Mouse (Mus musculus) retina, embryonic 14.5 days (tissue): ENCODE results near the gene Gm45140.
A peak's percentile ranks its signal among the peaks of the same experiment; 100 is the strongest.

Source experiments
- DNase-seq: peaks from one replicate; pipeline ENCODE4 v3.0.0-alpha.2; 2015; ENCODE audit warnings: low spot score

Gm45140 gene

DNA sequence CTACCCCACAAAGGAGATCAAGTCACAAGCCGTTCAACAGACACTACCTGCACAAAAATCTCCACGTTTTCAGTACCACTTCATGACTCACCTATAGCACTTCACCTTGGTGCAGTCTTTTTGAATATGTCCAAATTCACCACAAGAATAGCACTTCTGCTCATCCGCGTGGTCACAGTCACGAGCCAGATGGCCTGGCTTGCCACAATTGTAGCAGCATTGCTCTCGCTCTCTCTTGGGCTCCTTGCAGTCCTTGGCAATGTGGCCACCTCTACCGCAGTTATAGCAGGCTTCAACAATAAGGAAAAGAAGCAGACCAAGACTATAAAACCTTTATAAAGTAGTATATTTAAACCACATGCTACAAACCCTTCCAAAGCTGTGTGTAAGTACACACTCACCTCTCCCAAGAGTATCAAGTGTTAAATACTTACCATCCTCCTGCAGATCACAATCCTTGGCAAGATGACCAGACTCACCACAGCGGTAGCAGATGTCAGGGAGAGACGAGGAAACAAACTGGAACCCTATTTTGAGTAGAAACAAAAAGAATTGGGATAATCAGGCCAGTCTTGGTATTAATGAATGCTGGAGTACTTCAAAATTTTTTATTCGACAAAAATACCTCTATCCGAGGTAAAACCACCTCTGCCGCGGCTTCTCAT is 9.6 kb upstream of the Gm45140 start:
- DNase-seq = no peak

DNA sequence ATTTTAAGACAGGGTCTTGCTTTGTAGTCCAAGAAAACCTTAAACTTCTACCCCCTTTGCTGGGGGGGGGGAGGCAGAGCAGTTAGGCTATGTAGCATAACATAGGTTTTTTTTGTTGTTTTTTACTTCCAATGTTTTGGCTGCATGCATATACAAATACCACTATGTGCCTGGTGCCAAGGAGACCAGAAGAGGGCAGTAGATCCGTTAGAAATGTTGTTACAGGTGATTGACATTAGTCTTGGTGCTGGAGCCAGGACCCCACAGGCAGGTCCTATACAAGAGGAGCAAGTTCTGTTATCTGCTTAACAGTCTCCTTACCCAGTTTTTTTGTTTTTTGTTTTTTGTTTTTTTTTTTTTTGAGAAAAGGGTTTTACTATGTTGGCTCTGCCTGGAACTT is 6.7 kb upstream of the Gm45140 start:
- DNase-seq = no peak

DNA sequence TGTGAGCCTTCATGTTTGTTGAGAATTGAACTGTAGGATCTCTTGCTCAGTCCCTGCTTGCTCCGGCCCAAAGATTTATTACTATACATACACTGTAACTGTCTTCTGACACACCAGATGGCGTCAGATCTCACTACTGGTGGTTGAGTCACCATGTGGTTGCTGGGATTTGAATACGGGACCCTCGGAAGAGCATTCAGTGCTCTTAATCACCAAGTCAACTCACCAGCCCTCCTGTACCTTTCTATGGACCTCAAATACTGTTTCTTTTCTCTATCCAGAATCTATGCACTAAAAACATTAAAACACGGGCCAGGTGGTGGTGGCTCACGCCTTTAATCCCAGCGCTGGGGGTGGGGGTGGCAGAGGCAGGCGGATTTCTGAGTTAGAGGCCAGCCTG is 6.0 kb upstream of the Gm45140 start:
- no peak for DNase-seq

DNA sequence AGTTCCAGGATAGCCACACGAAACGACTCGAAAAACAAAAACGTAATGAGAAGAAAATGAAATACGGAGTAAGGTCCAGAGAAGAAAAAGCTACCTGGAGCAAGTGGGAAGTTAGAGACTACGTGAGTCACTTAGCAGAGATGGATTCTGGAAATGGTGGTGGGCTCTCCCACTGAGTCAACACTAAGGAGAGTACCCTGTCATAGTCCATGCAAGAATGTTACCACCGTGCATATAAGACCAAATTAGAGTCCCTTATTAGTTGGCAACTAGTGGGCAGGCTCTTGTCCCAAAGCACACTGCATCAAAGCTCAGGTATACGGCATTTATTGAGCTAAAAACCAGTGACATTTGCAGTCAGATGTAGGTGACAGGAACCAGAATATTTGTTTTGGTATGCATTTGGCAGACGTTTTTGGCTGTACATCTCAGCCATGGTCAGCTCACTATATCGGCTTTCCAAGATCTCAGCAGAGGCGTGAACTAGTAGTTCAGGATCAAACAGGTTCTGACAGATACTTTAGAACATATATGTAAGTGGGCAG is 4.3 kb upstream of the Gm45140 start:
- DNase-seq = no peak

DNA sequence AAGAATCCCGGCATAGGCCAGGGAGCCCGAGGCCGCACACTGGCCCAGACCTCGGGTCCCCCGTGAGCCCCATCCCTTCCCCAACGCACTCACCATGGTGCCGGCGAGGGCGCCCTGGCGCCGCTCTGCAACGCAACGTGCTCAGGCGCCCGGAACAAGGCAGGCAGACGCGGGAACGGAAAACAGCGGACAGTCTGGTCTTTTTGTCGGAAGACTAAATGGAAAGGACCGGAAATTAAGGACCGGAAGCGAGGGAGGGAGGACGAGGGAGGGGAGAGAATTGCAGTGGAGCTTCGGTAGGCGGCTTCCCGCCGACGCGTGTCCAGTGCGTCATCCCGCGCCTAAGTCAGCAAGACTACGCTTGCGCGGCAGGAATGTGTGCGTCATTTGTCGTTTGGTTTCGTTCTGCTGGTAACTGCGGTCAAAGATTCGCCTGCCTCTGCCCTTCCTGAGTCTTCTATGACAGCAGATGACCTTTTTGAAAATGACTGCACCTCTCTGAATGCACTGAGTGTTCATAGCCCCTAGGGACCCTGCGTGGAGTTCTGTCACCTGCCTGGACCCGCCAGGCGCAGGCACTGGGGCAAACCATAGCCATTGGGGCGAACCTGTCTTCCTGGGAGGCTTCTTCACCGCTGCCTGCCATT is 3.1 kb upstream of the Gm45140 start, which contains the start of gene Isy1:
Gene Isy1, minus strand, starts transcription at position 248 of the 647 bp plus-strand sequence.
- DNase-seq = peak; percentile 96

DNA sequence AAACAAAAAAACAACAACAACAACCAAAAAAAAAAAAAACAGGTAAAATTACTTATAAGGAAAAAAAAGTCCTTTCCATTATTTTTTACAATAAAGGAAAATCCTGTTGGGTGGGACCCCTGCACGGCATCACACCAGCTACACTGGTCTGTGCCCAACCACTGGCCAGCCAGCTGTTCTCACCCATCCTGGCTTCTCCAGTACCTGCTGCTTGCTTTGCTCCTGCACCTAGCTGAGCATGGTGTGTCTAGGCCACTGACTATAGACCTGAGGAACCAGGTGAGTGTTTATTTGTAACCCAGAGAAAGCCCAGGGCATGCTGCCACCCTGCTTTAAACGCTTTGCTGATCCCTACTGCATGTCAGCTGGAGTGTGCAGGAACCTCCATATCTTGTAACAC is 15.2 kb downstream of the Gm45140 start:
- DNase-seq = no peak

DNA sequence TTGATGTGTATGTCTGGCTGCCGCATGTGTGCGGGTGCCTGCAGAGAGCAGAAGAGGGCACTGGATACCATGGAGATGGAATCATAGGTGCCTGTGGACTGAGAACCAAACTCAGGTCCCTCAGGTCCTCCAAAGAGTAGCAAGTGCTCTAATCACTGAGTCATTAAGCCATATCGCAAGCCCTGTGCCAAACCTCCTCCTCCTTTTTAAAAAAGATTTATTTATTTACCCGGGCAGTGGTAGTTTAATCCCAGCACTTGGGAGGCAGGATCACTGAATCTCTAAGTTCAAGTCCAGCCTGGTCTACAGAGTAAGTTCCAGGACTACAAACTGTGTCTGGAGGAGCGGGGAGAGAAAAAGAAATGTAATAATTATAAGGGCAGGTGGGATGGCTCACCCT is 21.1 kb downstream of the Gm45140 start:
- no peak for DNase-seq

DNA sequence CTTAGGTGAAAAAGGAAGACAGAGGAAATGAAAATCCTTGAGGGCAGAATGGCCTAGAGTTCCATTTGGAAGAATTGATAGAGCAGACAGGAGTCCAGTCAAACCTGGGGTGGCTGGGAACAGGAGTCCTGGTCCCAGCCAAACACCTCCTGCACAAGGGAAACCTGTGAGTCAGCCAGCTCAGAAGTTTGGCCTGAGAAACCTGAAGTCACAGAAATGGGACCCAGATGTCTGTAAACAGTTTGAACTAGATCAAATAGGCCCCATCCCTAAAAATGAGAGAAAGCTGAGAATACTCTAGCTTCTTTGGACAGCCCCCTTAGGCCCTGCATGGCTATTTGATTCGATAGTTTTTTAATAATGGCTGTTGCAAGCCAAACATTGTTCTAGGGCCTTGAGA is 22.9 kb downstream of the Gm45140 start:
- DNase-seq = no peak

DNA sequence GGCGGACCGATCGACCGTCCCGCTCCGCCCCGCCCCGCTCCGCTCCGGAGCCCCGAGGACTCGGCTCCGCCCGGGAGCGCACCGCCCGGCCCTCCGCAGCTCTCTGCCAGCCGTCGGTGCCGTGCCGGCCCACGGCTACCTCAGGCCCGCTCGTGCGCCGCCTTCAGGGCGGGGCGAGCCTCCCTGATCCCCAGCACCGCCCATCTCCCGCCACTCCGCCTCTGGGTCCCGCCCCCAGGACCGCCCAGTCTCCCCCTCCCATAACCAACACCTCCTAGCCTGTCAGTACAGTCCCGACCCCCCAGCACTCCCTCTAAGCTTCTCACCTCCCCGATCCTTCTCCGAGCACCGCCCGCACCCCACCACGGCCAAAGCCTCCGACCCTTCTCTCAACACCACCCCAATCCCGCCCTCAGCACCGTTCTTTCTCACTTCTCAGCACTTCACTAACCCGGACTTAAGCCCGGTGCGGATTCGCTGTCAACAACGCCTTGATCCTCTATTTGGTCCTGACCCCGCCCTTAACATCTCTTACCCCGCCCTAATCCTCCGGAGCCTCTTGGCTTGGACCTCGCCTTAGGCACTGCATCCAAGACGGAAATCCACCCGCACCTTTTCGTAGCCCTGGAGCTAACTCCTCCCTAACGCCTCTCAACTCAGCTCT is 23.8 kb downstream of the Gm45140 start, which contains the start of gene Rab43:
Gene Rab43, minus strand, starts transcription at position 490 of the 664 bp plus-strand sequence.
- DNase-seq = peak; percentile 89

DNA sequence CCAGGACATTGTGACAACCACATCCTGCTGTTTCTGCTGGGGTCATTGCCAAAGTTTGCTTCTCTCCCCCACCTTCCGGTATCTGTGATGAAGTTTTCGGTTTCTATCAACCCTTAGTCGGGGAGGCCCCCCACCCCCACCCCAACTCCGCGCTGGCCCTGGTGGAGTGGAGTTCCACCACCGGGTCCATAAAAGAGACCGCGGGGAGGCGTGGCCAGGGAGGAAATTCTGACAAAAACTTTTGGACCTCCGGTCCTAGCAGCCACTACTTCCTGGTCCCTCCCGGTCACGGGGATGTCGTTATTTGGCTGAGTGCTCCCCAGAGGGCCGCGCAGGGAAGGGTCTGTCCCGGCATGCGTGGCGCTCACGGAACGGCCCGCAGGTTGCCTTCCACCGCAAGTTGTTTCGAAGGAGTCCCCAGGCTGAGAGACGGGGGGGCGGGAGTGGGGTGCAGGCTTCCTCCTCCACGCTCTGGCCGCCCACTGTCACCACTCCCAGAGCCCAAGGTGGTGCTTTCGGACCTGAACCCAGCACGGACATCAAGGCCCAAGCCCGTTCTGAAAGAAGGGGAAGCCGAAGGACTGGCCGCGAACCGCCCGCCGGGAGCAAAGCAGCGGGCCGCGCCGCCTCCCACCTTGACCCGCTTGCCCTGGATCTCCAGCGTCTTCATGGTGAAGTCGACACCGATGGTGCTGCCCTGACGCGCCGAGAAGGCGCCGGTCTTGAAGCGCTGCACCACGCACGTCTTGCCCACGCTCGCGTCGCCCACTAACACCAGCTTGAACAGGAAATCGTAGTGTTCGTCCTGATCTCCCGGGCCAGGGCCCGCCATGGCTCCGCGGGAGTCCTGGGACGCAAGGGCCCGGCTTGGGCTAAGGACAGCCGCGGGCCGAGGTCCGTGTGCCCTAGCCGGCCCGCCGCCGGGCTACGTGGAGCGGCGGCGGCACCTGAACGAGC is 24.6 kb downstream of the Gm45140 start:
- peak; percentile 49 for DNase-seq

DNA sequence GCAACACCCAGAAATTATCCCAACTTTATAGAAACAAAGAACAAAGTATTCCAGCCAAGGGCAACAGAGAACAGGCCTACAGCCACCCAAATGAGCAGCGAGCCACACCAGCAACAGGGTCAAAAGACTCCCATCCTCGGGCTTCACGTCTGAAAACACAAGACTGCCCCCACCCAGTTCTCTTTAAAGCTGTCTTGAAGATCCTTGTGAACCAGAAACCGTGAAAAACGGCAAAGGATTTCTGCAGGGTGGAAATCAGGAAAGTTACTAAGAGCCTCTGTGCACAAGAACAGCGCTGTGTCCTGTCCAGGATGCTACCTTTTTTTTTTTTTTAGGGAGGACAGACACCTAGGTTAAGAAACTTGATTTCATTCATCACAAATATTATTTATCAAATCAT is 25.3 kb downstream of the Gm45140 start:
- DNase-seq = no peak

DNA sequence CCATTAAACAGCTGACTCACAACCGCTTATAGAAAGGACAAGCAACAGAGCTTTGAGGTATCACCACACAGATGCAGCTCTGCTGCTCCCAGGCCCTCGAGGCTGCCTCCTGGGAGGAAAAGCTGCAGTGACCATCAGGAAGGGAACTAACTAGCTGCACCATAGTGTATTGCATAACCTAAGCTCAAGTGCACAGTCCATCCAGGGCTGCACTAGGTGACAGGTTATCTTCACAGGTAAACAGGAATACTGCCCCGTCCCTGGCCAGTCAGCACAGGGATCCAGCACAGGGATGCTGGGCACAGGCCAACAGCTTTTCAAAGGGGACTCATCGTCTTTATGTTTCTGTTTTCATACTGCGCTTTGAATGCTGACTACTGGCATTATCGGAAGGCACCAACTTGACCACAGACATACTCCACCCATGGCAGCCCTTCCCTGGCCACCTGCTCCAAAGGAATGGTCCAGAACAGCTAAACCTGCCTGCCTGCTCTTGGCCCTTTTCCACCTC is 25.9 kb downstream of the Gm45140 start:
- DNase-seq = no peak

DNA sequence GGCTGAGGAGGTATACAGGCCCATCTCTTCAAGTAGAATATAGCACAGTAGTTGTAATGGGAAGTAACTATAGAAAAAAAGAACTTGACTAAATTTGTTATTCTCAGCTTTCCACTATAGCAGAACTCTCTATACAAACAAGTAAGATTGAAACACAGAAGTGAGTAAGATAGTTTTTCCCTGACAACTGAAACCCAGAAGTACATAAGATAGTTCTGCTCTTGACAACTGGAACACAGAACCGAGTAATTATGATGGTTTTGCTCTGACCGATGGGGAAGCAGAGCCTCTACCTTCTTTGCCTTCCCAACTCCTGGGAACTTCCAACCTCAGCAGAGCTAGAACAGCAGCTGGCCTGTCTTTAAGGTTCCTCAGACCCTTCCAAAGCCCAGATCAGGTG is 26.5 kb downstream of the Gm45140 start:
- DNase-seq = no peak

DNA sequence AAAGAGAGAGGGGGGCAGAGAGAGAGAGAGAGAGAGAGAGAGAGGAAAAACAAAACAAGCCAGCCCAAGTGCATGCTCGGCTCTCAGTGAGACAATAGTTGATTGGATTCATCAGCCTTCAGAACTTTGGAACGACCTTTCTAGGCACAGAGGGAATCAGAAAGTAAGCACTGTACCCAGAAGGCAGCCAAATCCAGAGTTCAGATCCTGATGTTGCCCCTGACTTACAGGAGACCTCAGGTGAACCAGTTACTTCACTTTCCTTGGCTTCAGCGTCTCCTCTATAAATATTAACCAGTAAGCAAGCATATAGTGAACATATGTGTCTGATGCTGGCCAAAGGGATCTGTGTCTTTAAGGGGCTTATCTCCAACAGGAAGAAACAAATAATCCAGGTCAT is 27.1 kb downstream of the Gm45140 start:
- DNase-seq = no peak

DNA sequence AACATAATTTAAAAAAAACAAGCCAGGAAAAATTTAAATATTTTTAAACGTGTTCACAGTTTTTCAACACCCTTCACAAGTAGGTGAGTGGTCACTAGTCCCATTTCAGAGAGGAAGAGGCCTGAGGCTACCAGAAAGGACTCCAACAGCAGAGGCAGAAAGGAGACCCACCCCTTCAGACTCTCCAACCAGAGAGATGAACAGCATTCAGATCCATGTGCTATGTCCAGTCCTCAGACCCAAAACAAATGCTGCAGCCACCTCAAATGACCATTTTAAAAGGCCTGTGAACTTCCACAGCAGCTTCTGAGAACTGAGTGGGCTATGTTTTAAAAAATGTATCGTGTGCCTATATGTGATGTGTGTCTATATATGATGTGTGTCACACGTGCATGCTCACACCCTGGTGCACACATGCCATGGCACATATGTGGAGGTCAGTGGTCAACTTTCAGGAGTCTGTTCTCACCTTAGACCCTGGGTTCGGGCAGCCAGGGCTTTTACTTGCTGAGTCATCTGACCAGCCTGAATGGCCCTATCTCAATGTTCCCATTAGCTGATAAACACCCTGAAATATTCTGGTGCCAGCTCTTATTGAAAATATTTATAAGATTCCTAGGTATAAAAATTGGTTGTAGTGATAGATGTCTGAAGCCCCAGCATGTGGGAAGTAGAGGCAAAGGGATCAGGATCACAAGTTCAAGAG is 27.7 kb downstream of the Gm45140 start:
- DNase-seq = no peak

DNA sequence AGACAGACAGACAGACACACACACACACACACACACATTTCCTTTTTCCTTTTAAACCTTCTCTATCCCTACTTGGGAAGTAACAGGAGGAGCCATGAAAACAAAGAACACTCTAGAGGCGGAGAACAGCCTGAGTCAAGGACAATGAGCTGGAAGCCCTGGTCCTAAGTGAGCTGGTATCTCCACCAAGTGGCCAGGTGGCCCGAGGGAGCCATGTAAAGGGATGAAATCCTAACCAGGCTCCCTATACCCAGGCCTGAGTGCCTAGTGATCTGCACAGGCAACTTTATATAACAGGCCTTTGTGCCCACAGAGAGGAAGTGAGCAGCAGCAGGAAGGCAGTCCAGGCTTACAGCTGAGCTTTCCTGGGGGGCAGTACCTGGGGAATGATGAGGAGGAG is 28.7 kb downstream of the Gm45140 start:
- no peak for DNase-seq

DNA sequence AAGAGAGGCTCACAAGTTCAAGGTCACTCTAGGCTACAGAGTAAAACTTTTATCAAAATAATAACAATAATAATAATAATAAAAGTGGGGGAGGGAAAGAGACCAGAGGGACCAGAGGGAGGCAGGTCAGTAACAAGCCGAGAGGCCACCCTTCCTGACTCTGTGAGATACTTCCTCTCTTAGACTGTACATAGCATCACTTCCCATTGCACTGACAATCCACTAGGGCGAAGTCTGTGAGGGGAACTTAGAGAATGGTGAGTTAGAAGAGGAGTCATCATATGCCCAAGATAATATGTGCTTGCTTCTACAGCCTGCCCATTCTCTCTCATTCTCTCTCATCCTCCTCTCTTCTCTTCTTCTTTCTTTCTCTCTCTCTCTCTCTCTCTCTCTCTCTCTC is 29.6 kb downstream of the Gm45140 start:
- DNase-seq = no peak

DNA sequence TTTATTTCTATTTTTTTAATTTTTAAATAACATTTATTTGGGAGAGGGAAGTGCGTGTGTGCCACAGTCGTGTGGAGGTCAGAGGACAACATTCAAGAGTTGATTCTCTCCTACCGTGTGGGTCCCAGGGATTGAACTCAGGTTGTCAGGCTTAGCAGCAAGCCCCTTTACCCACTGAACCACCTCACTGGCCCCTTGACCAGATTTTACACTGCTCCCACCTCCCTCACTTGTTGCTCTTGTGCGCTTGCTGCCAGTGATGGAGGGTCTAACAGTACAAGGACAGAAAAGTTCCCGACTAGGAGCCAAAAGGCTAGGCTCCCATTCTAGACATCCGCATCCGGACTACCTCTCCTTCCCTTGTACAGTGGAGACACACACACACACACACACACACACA is 30.1 kb downstream of the Gm45140 start:
- no peak for DNase-seq

DNA sequence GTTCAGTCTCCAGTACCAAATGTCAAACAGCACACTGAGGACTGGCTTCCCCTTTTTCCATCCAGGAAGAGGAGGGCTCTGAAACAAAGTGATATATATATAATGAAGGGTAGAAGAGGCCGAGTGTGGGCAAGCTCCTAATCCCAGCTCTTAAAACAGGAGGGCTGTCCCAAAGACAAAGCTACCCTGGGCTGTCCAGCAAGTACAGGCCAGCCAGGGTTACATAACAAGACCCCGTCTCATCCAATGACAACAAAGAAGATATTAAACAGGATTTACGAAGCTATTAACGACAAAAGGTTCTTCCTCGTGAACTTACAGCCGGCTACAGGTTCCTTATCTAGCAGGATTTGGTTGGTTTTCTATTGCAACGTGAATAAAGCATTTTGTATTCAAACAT is 30.7 kb downstream of the Gm45140 start:
- DNase-seq = no peak

DNA sequence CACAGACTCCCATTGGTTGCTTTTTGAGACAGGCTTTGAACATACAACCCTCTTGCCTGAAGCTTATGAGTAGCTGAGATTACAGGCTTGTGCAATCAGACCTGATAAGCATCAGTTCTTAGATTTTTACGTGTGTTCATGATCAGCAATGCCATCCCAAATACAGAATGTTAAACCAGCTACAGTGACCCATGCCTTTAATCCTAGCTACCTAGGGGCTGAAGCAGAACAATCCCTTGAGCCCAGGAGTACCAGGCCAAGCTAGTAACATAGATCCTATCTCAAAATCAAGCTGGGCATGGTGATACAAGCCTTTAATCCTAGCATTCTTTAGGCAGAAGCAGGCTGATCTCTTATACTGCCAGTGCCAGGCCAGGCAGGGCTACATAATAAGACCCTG is 31.6 kb downstream of the Gm45140 start:
- DNase-seq = no peak

DNA sequence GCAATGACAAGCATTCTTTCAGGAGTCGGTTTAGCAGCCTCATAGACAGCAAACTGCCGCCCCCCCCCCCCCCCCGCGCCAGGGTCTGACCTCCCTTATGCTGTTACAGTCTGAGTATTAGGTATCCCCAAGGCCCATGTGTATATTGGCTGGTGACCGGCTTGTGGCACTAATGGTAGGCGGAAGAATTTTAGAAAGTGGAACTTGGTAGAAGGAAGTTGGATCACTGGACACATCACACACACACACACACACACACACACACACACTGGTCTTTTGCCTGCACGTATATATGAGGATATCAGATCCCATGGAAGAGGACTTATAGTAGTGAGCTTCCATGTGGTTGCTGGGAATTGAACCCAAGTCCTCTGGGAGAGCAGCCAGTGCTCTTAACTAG is 33.1 kb downstream of the Gm45140 start:
- DNase-seq = no peak
